Mouse (Mus musculus) liver, embryonic 14.5 days (tissue): ENCODE measurements around the gene Lkaaear1.

Experiments
- CTCF ChIP-seq: IDR thresholded peaks from 2 replicates; pipeline ENCODE4 v1.5.1; 2016; ENCODE audit warnings: antibody characterized with exemption, low read depth, control low read depth
- EP300 ChIP-seq: IDR thresholded peaks from 2 replicates; pipeline ENCODE4 v1.6.1; 2016; ENCODE audit warnings: antibody characterized with exemption, low read depth

DNA sequence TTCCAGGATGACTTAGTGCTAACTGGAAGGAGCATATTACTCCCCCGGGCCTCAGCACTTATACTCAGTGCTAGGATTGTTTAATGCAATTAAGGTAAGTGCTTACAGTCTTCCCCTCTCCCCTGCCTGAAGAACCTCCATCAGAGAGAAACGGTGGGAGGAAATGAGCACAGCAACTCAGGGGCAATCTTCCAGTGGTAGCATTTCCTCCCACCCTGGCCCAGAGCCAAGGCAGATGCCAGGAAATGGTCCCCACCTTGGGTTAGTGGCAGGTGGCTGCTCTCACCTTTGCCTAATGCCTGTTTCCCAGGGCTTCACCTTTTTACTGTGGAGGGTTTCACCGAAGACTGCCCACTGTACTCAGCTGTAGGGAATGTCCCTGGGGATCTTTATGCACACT lies 31.8 kb upstream of the Lkaaear1 start:
- TF ChIP-seq CTCF (no peak), EP300 (no peak)
